In genomic region chr12:71407294-71407693, GRCm38 (mm10) we compare ENCODE assay signal across 14 mouse cellular contexts.
"Had no signal": no experiment of that assay in that cellular context is flagged by ENCODE, and none has a peak within 500 bp of the region (broad histone marks: within the 10 kb centered on the region; RNA-seq: fewer than 3 reads in every experiment).

No protein-coding gene starts in this region.

- H3K4me2 ChIP-seq: limb, embryonic 15.5 days; liver, embryonic 12.5 days; lung, embryonic 15.5 days; stomach, embryonic 15.5 days had no signal

- H3K36me3 ChIP-seq: limb, embryonic 15.5 days; liver, embryonic 12.5 days; lung, embryonic 15.5 days; midbrain, embryonic 10.5 days; stomach, embryonic 15.5 days had no signal

- H3K4me3 ChIP-seq: left cerebral cortex, adult 2 months; limb, embryonic 15.5 days; liver, embryonic 12.5 days; lung, embryonic 15.5 days; midbrain, embryonic 10.5 days; myocyte; stomach, embryonic 15.5 days had no signal

- H3K4me1 ChIP-seq: liver, embryonic 12.5 days; stomach, embryonic 15.5 days had no signal

- H3K27ac ChIP-seq: left cerebral cortex, adult 2 months; limb, embryonic 15.5 days; liver, embryonic 12.5 days; lung, embryonic 15.5 days; midbrain, embryonic 10.5 days; stomach, embryonic 15.5 days had no signal

- H3K9me3 ChIP-seq: limb, embryonic 15.5 days; liver, embryonic 12.5 days; lung, embryonic 15.5 days; midbrain, embryonic 10.5 days; stomach, embryonic 15.5 days had no signal

- DNase-seq: kidney, adult 8-10 months; kidney, postnatal 25 days; lung, postnatal 4 days; midbrain, embryonic 14.5 days; retina, postnatal 1 day; right cerebral cortex, postnatal 4 days; spleen, adult 18-20 months had no signal

- H3K9ac ChIP-seq: limb, embryonic 15.5 days; liver, embryonic 12.5 days; lung, embryonic 15.5 days; stomach, embryonic 15.5 days had no signal

- ATAC-seq: liver, embryonic 12.5 days had no signal

- H3K27me3 ChIP-seq: liver, embryonic 12.5 days; lung, embryonic 15.5 days; stomach, embryonic 15.5 days had no signal
